8 mouse cellular contexts compared by ENCODE assay signal in genomic region chr2:121954971-121955656, GRCm38 (mm10). TPM values are rescaled to one million over a fixed set of nuclear protein-coding genes. Genes with fewer than 3 reads are reported as not detected.
A peak's percentile ranks its signal among the peaks of the same experiment; 100 is the strongest.
DNase-seq lines count a peak whose midpoint lies in the region; ATAC-seq lines count a peak whose summit lies in the region.

No protein-coding gene starts in this region.

- peak overlapping the region; percentile 90 for H3K4me3 ChIP-seq in hindbrain, embryonic 15.5 days
- peak overlapping the region; percentile 94 for H3K4me3 ChIP-seq in midbrain, embryonic 10.5 days

- H3K4me2 ChIP-seq in hindbrain, embryonic 15.5 days = peak overlapping the region; percentile 63

- H3K9ac ChIP-seq in hindbrain, embryonic 15.5 days = peak overlapping the region; percentile 97

- H3K36me3 ChIP-seq in hindbrain, embryonic 15.5 days = no peaks in the 10 kb centered on the region
- peaks cover 6% of the 10 kb centered on the region for H3K36me3 ChIP-seq in midbrain, embryonic 10.5 days

- H3K27ac ChIP-seq in hindbrain, embryonic 15.5 days (replicated peaks) = peak overlapping the region; percentile 92
- peak overlapping the region; percentile 94 for H3K27ac ChIP-seq in midbrain, embryonic 10.5 days (replicated peaks)

- peaks cover 27% of the 10 kb centered on the region for H3K4me1 ChIP-seq in hindbrain, embryonic 15.5 days (replicated peaks)
- H3K4me1 ChIP-seq in midbrain, embryonic 10.5 days = peaks cover 23% of the 10 kb centered on the region

- ATAC-seq in hindbrain, embryonic 15.5 days (ENCODE audit: low FRiP score, low read depth) = no peak
- no peak for ATAC-seq in erythroid progenitor cell, adult 5-6 weeks (replicated peaks; ENCODE audit: low FRiP score, poor library complexity, severe bottlenecking)

- no peaks in the 10 kb centered on the region for H3K9me3 ChIP-seq in hindbrain, embryonic 15.5 days
- H3K9me3 ChIP-seq in midbrain, embryonic 10.5 days (replicated peaks) = no peaks in the 10 kb centered on the region

- no peaks in the 10 kb centered on the region for H3K27me3 ChIP-seq in hindbrain, embryonic 15.5 days
- peaks cover 4% of the 10 kb centered on the region; the same call in 1 of the 2 replicates for H3K27me3 ChIP-seq in midbrain, embryonic 10.5 days (ENCODE audit: low read depth, poor library complexity, severe bottlenecking)

- DNase-seq in retina, postnatal 1 day = peak; percentile 2
- no peak for DNase-seq in retina, embryonic 14.5 days (ENCODE audit: low spot score)
- peak; percentile 12 for DNase-seq in embryo, embryonic 11 days
- peak; percentile 15 for DNase-seq in midbrain, embryonic 10.5 days (ENCODE audit: low spot score)
- no peak for DNase-seq in layer of hippocampus, postnatal 10 days (ENCODE audit: low spot score in 2 of 2)
- DNase-seq in layer of hippocampus, postnatal 25 days (ENCODE audit: extremely low spot score in 1 of 2, low spot score in 1 of 2) = no peak

- 29% methylated on average over 10 of the region's 10 CpGs for WGBS in hindbrain, embryonic 15.5 days
- 21% methylated on average over 10 of the region's 10 CpGs for WGBS in midbrain, embryonic 10.5 days

RNA-seq across cellular contexts. Expression of gene Ctdspl2, which starts 0.7 kb away (rescaled TPM):
- 29.3 and 34.9 TPM in 2 replicates for polyA plus RNA-seq in hindbrain, embryonic 15.5 days (2015; fragmentation: Nextera tagmentation; extraction: Ambion mirVana)
- polyA plus RNA-seq in midbrain, embryonic 10.5 days (2016; fragmentation: Nextera tagmentation; extraction: Ambion mirVana) = 55.6 and 59.1 TPM in 2 replicates
- total RNA-seq in erythroid progenitor cell, adult 5-6 weeks (2015; ENCODE audit: low replicate concordance) = 40.7 and 98.1 TPM in 2 replicates
- 66.6 and 92.0 TPM in 2 replicates for total RNA-seq in erythroid progenitor cell, adult 5-6 weeks (2017; ENCODE audit: low replicate concordance)
- total RNA-seq in layer of hippocampus, postnatal 10 days (2021) = 10 to 100 TPM; 38.1 to 43.8 TPM
- total RNA-seq in layer of hippocampus, postnatal 25 days (2021) = 10 to 100 TPM; 33.0 to 33.1 TPM

RNA-seq across cellular contexts. Expression of gene Mageb3, which starts 0.8 kb away (rescaled TPM):
- polyA plus RNA-seq in hindbrain, embryonic 15.5 days (2015; fragmentation: Nextera tagmentation; extraction: Ambion mirVana) = 0.30 and 0.56 TPM in 2 replicates
- 0.19 and 0.37 TPM in 2 replicates for polyA plus RNA-seq in midbrain, embryonic 10.5 days (2016; fragmentation: Nextera tagmentation; extraction: Ambion mirVana)
- total RNA-seq in erythroid progenitor cell, adult 5-6 weeks (2015; ENCODE audit: low replicate concordance) = not detected in 2 replicates
- total RNA-seq in erythroid progenitor cell, adult 5-6 weeks (2017; ENCODE audit: low replicate concordance) = not detected in 2 replicates
- under 1 TPM; 0.16 to 0.43 TPM for total RNA-seq in layer of hippocampus, postnatal 10 days (2021)
- under 1 TPM; 0.26 to 0.27 TPM for total RNA-seq in layer of hippocampus, postnatal 25 days (2021)

Comparison
In these comparisons a context has a peak if more than half of its experiments do, and no peak if none do; other contexts are left out.
1. DNase-seq: peak in retina, postnatal 1 day (single experiment), embryo, embryonic 11 days (single experiment) and midbrain, embryonic 10.5 days (single experiment); none in retina, embryonic 14.5 days (single experiment), layer of hippocampus, postnatal 10 days (0 of 2) and layer of hippocampus, postnatal 25 days (0 of 2).